Mouse (Mus musculus): ENCODE data around the gene Mtus2. TPM values are rescaled to one million over a fixed set of nuclear protein-coding genes. Genes with fewer than 3 reads are reported as not detected.
A peak's percentile ranks its signal among the peaks of the same experiment; 100 is the strongest.
"Not testable (repeated sequence)": the region's sequence is repeated elsewhere in the genome, so short reads cannot be mapped to it uniquely, and the experiment has no call there.

The Mtus2 gene
- total RNA-seq, 2 experiments from 2014 or later, result 76.9 to 89.0 TPM

- DNase-seq, result peak; percentile 17 to 29
Measured at GRCm38 (mm10) chr5:148310790-148311189, 353.7 kb downstream of the Mtus2 start.

GRCm38 (mm10) chr5:148312443-148312842 is 355.3 kb downstream of the Mtus2 start:
- intact Hi-C loops (cut with DNase I), result no loop called here
- DNase-seq, result no peak

More at GRCm38 (mm10) chr5:148310790-148311189, 353.7 kb downstream of the Mtus2 start:
- intact Hi-C loops (cut with DNase I), result no loop called here

GRCm38 (mm10) chr5:148314931-148315330 is 357.8 kb downstream of the Mtus2 start:
- intact Hi-C loops (cut with DNase I), result no loop called here
- DNase-seq, result no peak

- intact Hi-C loops (cut with DNase I), result loop anchor here (1.0 to 2.0 kb wide), 2 partner anchors 126 to 469 kb away; no protein-coding TSS in a partner anchor
Measured at GRCm38 (mm10) chr5:148325317-148325885, 368.3 kb downstream of the Mtus2 start.

GRCm38 (mm10) chr5:148326295-148326694 is 369.2 kb downstream of the Mtus2 start:
- intact Hi-C loops (cut with DNase I); DNase-seq: not testable (repeated sequence)

More at GRCm38 (mm10) chr5:148325317-148325885, 368.3 kb downstream of the Mtus2 start:
- peak; percentile 49 to 68 for DNase-seq

GRCm38 (mm10) chr5:148328982-148329381 is 371.9 kb downstream of the Mtus2 start:
- intact Hi-C loops (cut with DNase I), result no loop called here

GRCm38 (mm10) chr5:148331229-148331776 is 374.2 kb downstream of the Mtus2 start:
- DNase-seq, result no peak

More at GRCm38 (mm10) chr5:148328982-148329381, 371.9 kb downstream of the Mtus2 start:
- no peak for DNase-seq

GRCm38 (mm10) chr5:148331926-148332621 is 375.0 kb downstream of the Mtus2 start:
- DNase-seq, result no peak
- intact Hi-C loops (cut with DNase I), result loop anchor here (1.0 to 5.0 kb wide), 3 partner anchors 40 to 220 kb away; partner anchors contain the start of gene Ubl3

More at GRCm38 (mm10) chr5:148331229-148331776, 374.2 kb downstream of the Mtus2 start:
- intact Hi-C loops (cut with DNase I), result loop anchor here (5.0 kb wide), 2 partner anchors 41 to 221 kb away; partner anchors contain the start of gene Ubl3

GRCm38 (mm10) chr5:148332622-148332974 is 375.5 kb downstream of the Mtus2 start:
- intact Hi-C loops (cut with DNase I), result loop anchor here (1.0 to 5.0 kb wide), 3 partner anchors 40 to 220 kb away; partner anchors contain the start of gene Ubl3
- DNase-seq, result peak; percentile 75 to 89

- no peak for DNase-seq
- intact Hi-C loops (cut with DNase I), result loop anchor here (5.0 kb wide), 1 partner anchor 403 kb away; no protein-coding TSS in a partner anchor
Measured at GRCm38 (mm10) chr5:148339126-148339525, 382.0 kb downstream of the Mtus2 start.

GRCm38 (mm10) chr5:148342061-148342741 is 385.1 kb downstream of the Mtus2 start:
- peak; percentile 56 to 60 for DNase-seq
- intact Hi-C loops (cut with DNase I), result loop anchor here (5.0 kb wide), 1 partner anchor 55 kb away; the partner anchor contains the start of gene Slc7a1

- intact Hi-C loops (cut with DNase I), result loop anchor here (5.0 kb wide), 1 partner anchor 53 kb away; the partner anchor contains the start of gene Slc7a1
- no peak for DNase-seq
Measured at GRCm38 (mm10) chr5:148344374-148344773, 387.3 kb downstream of the Mtus2 start.

GRCm38 (mm10) chr5:148346543-148346942 is 389.4 kb downstream of the Mtus2 start:
- no peak for DNase-seq
- intact Hi-C loops (cut with DNase I), result no loop called here

GRCm38 (mm10) chr5:148348153-148348552 is 391.0 kb downstream of the Mtus2 start:
- peak; percentile 19 to 43 for DNase-seq
- intact Hi-C loops (cut with DNase I), result no loop called here

GRCm38 (mm10) chr5:148349327-148350011 is 392.3 kb downstream of the Mtus2 start:
- intact Hi-C loops (cut with DNase I), result no loop called here
- DNase-seq, result no peak

GRCm38 (mm10) chr5:148353429-148353828 is 396.3 kb downstream of the Mtus2 start:
- intact Hi-C loops (cut with DNase I), result no loop called here
- no peak for DNase-seq

GRCm38 (mm10) chr5:148354536-148354935 is 397.4 kb downstream of the Mtus2 start:
- intact Hi-C loops (cut with DNase I), result no loop called here
- DNase-seq, result no peak

GRCm38 (mm10) chr5:148355822-148356221 is 398.7 kb downstream of the Mtus2 start:
- intact Hi-C loops (cut with DNase I), result no loop called here
- no peak for DNase-seq

GRCm38 (mm10) chr5:148357168-148357567 is 400.0 kb downstream of the Mtus2 start:
- DNase-seq, result no peak
- intact Hi-C loops (cut with DNase I), result no loop called here

- intact Hi-C loops (cut with DNase I), result no loop called here
- no peak for DNase-seq
Measured at GRCm38 (mm10) chr5:148359131-148359530, 402.0 kb downstream of the Mtus2 start.
